Mouse (Mus musculus) cortical plate, adult 2 months (tissue): ENCODE measurements around the gene Arhgef10l.

ENCODE experiments used
- CTCF ChIP-seq: fragments of 200-500 bp; IDR thresholded peaks from 2 replicates; pipeline ENCODE4 v1.5.1; 2011; ENCODE audit warnings: mild to moderate bottlenecking, control low read depth, low read length; ENCODE audit not compliant: insufficient read depth; ENCODE audit errors: extremely low read depth
- POLR2A ChIP-seq: fragments of 200-500 bp; IDR thresholded peaks from 2 replicates; pipeline ENCODE4 v1.6.1; 2011; ENCODE audit warnings: mild to moderate bottlenecking, low read length, control low read depth; ENCODE audit not compliant: insufficient read depth; ENCODE audit errors: extremely low read depth

DNA sequence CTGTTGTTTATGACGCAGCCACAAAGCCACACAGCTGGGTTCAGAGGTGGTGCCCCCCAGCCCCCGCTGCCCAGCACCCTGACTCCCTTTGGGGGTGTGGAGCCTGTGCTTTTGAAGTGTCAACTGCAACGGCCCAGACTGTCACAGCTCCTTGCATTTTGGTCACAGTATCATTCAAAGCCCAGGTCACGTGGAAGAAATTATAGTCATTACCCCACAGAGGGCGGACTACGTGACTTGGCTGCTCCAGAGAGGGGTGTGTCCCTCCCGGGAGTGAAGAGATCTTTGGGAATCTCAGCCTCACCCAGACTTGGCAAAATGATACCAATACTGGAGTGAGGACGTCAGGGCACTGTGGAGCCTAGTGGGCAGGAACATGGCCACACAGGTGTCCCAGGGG, 190.6 kb downstream of the Arhgef10l start:
- TF ChIP-seq CTCF (no peak), POLR2A (no peak)
